Mouse (Mus musculus) thymus, adult 2 months (tissue): ENCODE results near the gene Bcl2l12.

Experiments
- CTCF ChIP-seq: fragments of 200-500 bp; IDR thresholded peaks from 2 replicates; pipeline ENCODE4 v1.5.1; 2012; ENCODE audit warnings: mild to moderate bottlenecking, control low read depth, low read length, moderate library complexity, borderline replicate concordance; ENCODE audit not compliant: control insufficient read depth, poor library complexity, insufficient read depth; ENCODE audit errors: extremely low read depth
- POLR2A ChIP-seq: fragments of 200-500 bp; IDR thresholded peaks from 2 replicates; pipeline ENCODE4 v1.6.1; 2012; ENCODE audit warnings: mild to moderate bottlenecking, low read length, control low read depth, moderate library complexity; ENCODE audit not compliant: control insufficient read depth, poor library complexity, insufficient read depth; ENCODE audit errors: extremely low read depth

- TF ChIP-seq POLR2A (no peak), CTCF (no peak)
These were observed 6.0 kb upstream of the Bcl2l12 start for GRCm38 (mm10) chr7:45004546-45004945.
